Mouse (Mus musculus): ENCODE measurements around the gene Dcp1a.
"Not testable (repeated sequence)": the region's sequence is repeated elsewhere in the genome, so short reads cannot be mapped to it uniquely, and the experiment has no call there.

Dcp1a gene

GRCm38 (mm10) chr14:30515931-30516723, 36.8 kb downstream of the Dcp1a start:
- in situ Hi-C loops (cut with MboI; ENCODE audit: low sequenced_read_pairs): no loop called here

GRCm38 (mm10) chr14:30519323-30519722, 40.0 kb downstream of the Dcp1a start:
- in situ Hi-C loops (cut with MboI; ENCODE audit: low sequenced_read_pairs): no loop called here

- in situ Hi-C loops (cut with MboI; ENCODE audit: low sequenced_read_pairs): no loop called here
Measured at GRCm38 (mm10) chr14:30523356-30523755, 44.0 kb downstream of the Dcp1a start.

- in situ Hi-C loops (cut with MboI; ENCODE audit: low sequenced_read_pairs): no loop called here
Measured at GRCm38 (mm10) chr14:30528392-30528791, 49.1 kb downstream of the Dcp1a start.

GRCm38 (mm10) chr14:30528961-30529360, 49.6 kb downstream of the Dcp1a start:
- in situ Hi-C loops (cut with MboI; ENCODE audit: low sequenced_read_pairs): no loop called here

GRCm38 (mm10) chr14:30529454-30529853, 50.1 kb downstream of the Dcp1a start:
- in situ Hi-C loops (cut with MboI; ENCODE audit: low sequenced_read_pairs): no loop called here

- in situ Hi-C loops (cut with MboI; ENCODE audit: low sequenced_read_pairs): no loop called here
Measured at GRCm38 (mm10) chr14:30530726-30531269, 51.5 kb downstream of the Dcp1a start.

- in situ Hi-C loops (cut with MboI; ENCODE audit: low sequenced_read_pairs): no loop called here
Measured at GRCm38 (mm10) chr14:30531431-30531830, 52.1 kb downstream of the Dcp1a start.

GRCm38 (mm10) chr14:30531896-30532295, 52.6 kb downstream of the Dcp1a start:
- in situ Hi-C loops (cut with MboI; ENCODE audit: low sequenced_read_pairs): no loop called here

GRCm38 (mm10) chr14:30533780-30534450, 54.6 kb downstream of the Dcp1a start:
- in situ Hi-C loops (cut with MboI; ENCODE audit: low sequenced_read_pairs): no loop called here

- in situ Hi-C loops (cut with MboI; ENCODE audit: low sequenced_read_pairs): no loop called here
Measured at GRCm38 (mm10) chr14:30541541-30541940, 62.2 kb downstream of the Dcp1a start.

- in situ Hi-C loops (cut with MboI; ENCODE audit: low sequenced_read_pairs): not testable (repeated sequence)
Measured at GRCm38 (mm10) chr14:30543331-30543730, 64.0 kb downstream of the Dcp1a start.

- in situ Hi-C loops (cut with MboI; ENCODE audit: low sequenced_read_pairs): no loop called here
Measured at GRCm38 (mm10) chr14:30548131-30548720, 68.9 kb downstream of the Dcp1a start, which contains the start of gene Tkt. Gene Tkt, plus strand, starts transcription at chr14:30548359.

- in situ Hi-C loops (cut with MboI; ENCODE audit: low sequenced_read_pairs): no loop called here
Measured at GRCm38 (mm10) chr14:30548965-30549776, 69.8 kb downstream of the Dcp1a start.

GRCm38 (mm10) chr14:30549777-30550149, 70.4 kb downstream of the Dcp1a start:
- in situ Hi-C loops (cut with MboI; ENCODE audit: low sequenced_read_pairs): no loop called here

- in situ Hi-C loops (cut with MboI; ENCODE audit: low sequenced_read_pairs): no loop called here
Measured at GRCm38 (mm10) chr14:30550232-30551070, 71.1 kb downstream of the Dcp1a start.

GRCm38 (mm10) chr14:30551509-30551908, 72.2 kb downstream of the Dcp1a start:
- in situ Hi-C loops (cut with MboI; ENCODE audit: low sequenced_read_pairs): no loop called here

GRCm38 (mm10) chr14:30551981-30552380, 72.6 kb downstream of the Dcp1a start:
- in situ Hi-C loops (cut with MboI; ENCODE audit: low sequenced_read_pairs): no loop called here

- in situ Hi-C loops (cut with MboI; ENCODE audit: low sequenced_read_pairs): no loop called here
Measured at GRCm38 (mm10) chr14:30553185-30553584, 73.8 kb downstream of the Dcp1a start.

GRCm38 (mm10) chr14:30556651-30557050, 77.3 kb downstream of the Dcp1a start:
- in situ Hi-C loops (cut with MboI; ENCODE audit: low sequenced_read_pairs): no loop called here

All from CH12F3 (cell line).